Mouse (Mus musculus) spleen, adult 2 months (tissue): ENCODE measurements around the gene Pdpn.

Source experiments
- CTCF ChIP-seq: fragments of 200-500 bp; IDR thresholded peaks from 2 replicates; pipeline ENCODE4 v1.5.1; 2011; ENCODE audit warnings: mild to moderate bottlenecking, inconsistent platforms; ENCODE audit not compliant: insufficient read depth, insufficient read length, insufficient replicate concordance; ENCODE audit errors: extremely low read depth
- POLR2A ChIP-seq: fragments of 200-500 bp; IDR thresholded peaks from 2 replicates; pipeline ENCODE4 v1.6.1; 2011; ENCODE audit warnings: low read depth, low read length, inconsistent platforms

GRCm38 (mm10) chr4:143241294-143241693, 58.1 kb downstream of the Pdpn start:
- TF ChIP-seq POLR2A (no peak), CTCF (no peak)
